Mouse (Mus musculus): Measurements from ENCODE around the gene Esrrb.

Esrrb gene

GRCm38 (mm10) chr12:86503921-86504320 is 143.0 kb downstream of the Esrrb start:
- no peak for DNase-seq

GRCm38 (mm10) chr12:86504321-86504720 is 143.4 kb downstream of the Esrrb start:
- no peak for DNase-seq

GRCm38 (mm10) chr12:86507741-86508140 is 146.8 kb downstream of the Esrrb start:
- DNase-seq, result no peak

GRCm38 (mm10) chr12:86508313-86508988 is 147.5 kb downstream of the Esrrb start:
- DNase-seq, result no peak

- no peak for DNase-seq
Observed at GRCm38 (mm10) chr12:86509295-86510279, 148.7 kb downstream of the Esrrb start.

GRCm38 (mm10) chr12:86512335-86512734 is 151.4 kb downstream of the Esrrb start:
- no peak for DNase-seq

- DNase-seq, result no peak
Observed at GRCm38 (mm10) chr12:86513596-86513995, 152.7 kb downstream of the Esrrb start.

- DNase-seq, result no peak
Observed at GRCm38 (mm10) chr12:86516602-86517001, 155.7 kb downstream of the Esrrb start.

- DNase-seq, result no peak
Observed at GRCm38 (mm10) chr12:86517721-86518120, 156.8 kb downstream of the Esrrb start.

GRCm38 (mm10) chr12:86518746-86519145 is 157.8 kb downstream of the Esrrb start:
- peak; percentile 4 for DNase-seq

- no peak for DNase-seq
Observed at GRCm38 (mm10) chr12:86534283-86534682, 173.4 kb downstream of the Esrrb start.

- DNase-seq, result no peak
Observed at GRCm38 (mm10) chr12:86537799-86538198, 176.9 kb downstream of the Esrrb start.

GRCm38 (mm10) chr12:86538711-86539110 is 177.8 kb downstream of the Esrrb start:
- DNase-seq, result no peak

GRCm38 (mm10) chr12:86539511-86539910 is 178.6 kb downstream of the Esrrb start:
- DNase-seq, result no peak

- DNase-seq, result no peak
Observed at GRCm38 (mm10) chr12:86547808-86548207, 186.9 kb downstream of the Esrrb start.

- DNase-seq, result no peak
Observed at GRCm38 (mm10) chr12:86553037-86553436, 192.1 kb downstream of the Esrrb start.

- no peak for DNase-seq
Observed at GRCm38 (mm10) chr12:86556796-86557517, 196.0 kb downstream of the Esrrb start.

- DNase-seq, result no peak
Observed at GRCm38 (mm10) chr12:86558889-86559288, 198.0 kb downstream of the Esrrb start.

GRCm38 (mm10) chr12:86562705-86563104 is 201.8 kb downstream of the Esrrb start:
- no peak for DNase-seq

GRCm38 (mm10) chr12:86565996-86566395 is 205.1 kb downstream of the Esrrb start:
- no peak for DNase-seq
